Mouse (Mus musculus): ENCODE results near the gene Rhag.

GRCm38 (mm10) chr17:40802707-40803340 lies 8.1 kb upstream of the Rhag start:
- no peak for TF ChIP-seq CTCF (IDR thresholded peaks at IDR 0.05; ENCODE audit: extremely low read depth, insufficient read depth, low read length)
- TF ChIP-seq POLR2A (IDR thresholded peaks at IDR 0.05; ENCODE audit: extremely low read depth, insufficient read depth, low read length), result no peak
